Mouse (Mus musculus): Measurements from ENCODE around the gene Usp6nl.

Usp6nl gene

GRCm38 (mm10) chr2:6334011-6334410 is 11.5 kb downstream of the Usp6nl start:
- no peak for DNase-seq

DNA sequence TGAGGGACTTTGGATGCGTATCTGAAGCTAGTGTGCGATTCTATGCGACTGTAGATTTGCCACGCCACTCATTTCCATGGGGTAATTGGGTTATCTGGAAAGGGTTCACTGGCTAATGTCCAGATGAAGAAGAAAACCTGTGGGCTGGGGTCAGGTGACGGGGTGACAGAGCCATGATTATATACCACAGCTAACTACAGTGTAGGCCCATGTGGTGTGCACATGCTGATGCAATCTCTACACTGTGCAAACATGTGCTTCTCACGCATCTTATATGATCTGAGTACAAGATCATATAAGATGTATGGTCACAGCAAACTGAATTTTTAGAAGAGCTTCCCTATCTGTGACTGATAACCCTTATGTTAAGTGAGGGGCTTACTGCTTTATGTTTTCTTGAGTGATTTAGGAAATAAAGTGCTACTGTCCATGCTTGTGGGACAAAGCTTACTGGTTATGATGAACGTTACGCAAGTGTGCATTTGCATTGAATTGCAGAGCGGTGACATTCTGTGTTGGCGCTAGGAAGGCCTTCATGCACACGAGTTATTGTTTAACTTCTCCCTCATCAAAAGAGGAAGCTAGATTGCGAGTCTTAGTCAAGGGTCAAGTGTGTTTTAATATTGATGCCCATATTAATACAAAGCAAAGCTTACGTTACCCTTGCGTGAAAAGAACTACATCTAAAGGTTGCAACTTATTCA is 12.7 kb downstream of the Usp6nl start:
- DNase-seq, result no peak

DNA sequence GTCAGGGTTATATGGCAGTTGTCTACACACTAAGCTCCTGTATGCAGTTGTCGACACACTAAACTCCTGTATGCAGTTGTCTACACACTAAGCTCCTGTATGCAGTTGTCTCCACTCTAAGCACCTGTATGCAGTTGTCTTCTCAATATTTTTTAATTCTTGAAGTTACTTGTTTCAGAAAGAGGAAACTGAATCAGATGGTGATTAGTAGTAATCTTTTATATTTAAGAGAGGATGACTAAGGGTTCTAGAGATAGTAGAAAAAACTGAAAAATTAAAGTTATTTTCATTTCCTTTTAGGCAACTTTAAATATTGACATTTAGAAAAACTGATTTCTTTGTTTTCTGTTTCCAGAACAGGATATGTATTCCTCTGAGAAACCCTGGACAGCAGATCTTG is 13.5 kb downstream of the Usp6nl start:
- no peak for DNase-seq

- DNase-seq, result no peak
These were observed 14.2 kb downstream of the Usp6nl start for GRCm38 (mm10) chr2:6336649-6337048.

DNA sequence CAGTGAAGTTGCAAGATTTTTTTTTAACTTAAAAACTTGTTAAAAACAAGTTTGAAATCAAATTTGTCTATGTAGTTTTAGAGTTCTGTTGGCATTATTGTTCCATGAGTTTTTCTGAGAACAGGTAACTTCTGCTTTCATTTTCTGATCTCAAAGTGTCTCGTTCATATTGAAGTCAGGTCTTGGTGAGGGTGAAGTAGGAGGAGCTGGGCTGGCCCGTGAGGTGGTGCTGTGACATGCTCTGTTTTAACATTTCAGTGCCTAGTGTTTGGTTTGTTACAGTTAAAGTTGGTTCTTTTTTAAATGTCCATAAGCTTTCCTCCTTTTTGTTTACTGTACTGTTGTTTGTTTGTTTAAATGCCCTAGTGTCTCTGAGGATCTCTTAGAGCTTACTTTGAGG is 15.0 kb downstream of the Usp6nl start:
- no peak for DNase-seq

DNA sequence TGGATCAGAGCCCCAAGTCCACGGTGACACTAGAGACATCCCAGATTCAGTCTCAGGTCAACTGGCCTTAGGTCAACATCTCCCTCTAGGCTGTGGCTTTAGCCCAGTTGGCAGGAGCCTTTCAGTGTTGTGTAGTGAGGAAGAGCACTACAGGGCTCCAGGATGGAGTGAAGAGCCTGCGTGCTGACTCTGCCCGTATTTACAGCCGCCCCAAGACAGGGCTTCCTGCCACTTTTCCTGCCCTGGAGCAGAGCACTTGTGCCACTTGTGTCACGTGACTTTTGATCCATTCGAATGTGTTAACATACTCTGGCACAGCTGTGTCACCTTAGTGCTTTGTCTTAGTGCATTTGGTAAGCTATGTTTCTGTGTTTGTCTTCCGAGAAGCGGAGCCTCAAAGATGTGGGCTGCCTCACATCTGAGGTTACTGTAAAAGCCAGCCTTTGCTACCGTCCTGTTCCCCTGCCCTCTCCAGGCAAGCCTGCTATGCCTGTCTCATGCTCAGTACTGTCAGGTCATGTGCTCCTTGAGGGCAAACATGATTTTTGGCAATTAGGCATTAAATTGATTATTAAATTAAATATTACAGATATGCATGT is 15.7 kb downstream of the Usp6nl start:
- DNase-seq, result no peak

DNA sequence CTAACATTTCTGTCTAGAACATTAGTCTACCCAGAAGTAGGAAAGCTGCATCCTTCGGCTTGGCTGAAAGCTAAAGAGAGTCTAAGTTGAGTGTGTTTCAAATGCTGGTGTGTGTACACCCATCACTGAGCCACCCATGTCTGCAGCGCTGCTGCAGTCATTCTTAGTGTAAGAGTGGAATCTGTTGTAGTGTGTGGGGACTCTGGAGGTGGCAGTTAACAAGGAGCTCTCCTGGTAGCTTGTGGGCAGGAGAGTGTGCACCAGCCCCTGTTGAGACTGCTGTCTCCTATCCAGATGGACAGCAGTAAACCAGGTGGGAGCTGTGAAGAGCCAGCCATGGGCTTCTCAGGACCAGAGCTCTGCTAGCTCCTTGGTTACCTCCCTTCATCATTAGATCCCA is 18.0 kb downstream of the Usp6nl start:
- no peak for DNase-seq

DNA sequence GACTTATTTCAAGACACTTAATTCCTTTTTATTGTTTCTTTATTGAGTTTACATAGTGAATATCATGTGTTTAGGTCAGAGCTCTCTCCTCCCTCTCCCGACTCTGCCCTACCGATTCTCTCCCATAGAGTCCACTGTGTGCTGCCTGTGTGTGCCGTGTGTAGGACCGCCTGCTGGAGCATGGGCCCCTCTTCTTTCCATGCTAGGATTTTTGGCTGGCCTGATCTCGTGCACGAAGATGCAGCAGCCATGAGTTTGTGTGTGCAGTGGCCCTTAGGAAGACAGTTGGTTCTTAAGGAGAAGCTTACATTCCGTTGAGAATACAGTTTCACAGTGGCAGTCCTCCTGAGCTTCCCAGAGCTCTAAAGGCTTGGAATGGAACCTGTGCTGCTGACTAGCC is 19.0 kb downstream of the Usp6nl start:
- DNase-seq, result no peak

DNA sequence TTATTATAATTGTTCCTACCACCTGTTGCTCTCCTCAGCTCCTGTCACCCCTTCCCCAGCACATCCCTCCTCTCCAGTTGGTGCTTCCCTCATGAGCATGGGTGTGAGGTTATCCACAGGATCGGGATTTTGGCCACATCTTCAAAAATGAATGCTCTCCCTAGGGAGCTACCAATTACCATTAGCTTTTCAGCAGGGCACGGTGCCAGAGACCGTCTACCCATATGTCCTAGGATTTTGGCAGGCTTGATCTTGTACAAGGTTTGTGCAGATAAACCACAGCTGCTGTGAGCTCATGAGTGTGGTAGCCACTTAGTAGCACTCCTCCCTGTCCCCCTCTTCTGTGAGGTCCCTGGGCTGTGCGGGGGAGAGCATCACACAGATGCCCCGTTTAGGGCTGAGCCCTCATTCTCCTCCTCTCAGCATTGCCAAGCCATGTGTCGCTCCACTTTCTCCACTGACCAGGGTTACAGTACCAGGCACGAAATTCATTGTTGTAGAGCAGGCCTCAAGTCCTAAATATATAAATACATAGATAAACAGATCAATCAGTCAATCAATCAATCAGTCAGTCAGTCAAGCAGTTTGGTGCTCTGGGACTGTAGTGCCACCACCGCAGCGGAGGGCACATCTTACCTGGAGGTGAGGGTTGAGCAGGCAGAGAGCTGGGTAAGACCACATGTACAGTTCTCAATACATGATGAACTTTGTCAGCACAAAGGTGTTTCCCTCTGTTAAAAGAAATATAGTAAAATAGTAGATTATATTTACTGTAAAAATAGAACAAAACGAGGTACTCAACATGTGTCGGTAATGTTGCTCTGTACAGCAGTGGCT is 27.0 kb downstream of the Usp6nl start:
- DNase-seq, result peak; percentile 43 to 61

DNA sequence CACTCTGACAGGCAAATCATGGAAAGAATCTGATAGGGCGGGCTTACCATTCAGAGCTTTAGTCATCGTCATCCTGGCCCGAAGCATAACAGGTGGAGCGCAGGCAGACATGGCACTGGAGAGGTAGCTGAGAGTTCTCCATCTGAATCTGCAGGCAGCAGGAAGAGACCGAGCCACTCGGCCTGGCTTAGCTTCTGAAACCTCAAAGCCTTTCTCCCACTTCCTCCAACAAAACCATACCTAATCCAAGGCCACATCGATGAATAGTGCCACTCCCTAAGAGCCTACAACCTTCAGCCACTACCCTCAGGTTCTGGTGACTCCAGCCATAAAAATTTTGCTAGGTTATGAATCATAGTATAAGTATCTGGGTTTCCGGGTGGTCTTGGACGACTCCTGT is 27.7 kb downstream of the Usp6nl start:
- no peak for DNase-seq

DNA sequence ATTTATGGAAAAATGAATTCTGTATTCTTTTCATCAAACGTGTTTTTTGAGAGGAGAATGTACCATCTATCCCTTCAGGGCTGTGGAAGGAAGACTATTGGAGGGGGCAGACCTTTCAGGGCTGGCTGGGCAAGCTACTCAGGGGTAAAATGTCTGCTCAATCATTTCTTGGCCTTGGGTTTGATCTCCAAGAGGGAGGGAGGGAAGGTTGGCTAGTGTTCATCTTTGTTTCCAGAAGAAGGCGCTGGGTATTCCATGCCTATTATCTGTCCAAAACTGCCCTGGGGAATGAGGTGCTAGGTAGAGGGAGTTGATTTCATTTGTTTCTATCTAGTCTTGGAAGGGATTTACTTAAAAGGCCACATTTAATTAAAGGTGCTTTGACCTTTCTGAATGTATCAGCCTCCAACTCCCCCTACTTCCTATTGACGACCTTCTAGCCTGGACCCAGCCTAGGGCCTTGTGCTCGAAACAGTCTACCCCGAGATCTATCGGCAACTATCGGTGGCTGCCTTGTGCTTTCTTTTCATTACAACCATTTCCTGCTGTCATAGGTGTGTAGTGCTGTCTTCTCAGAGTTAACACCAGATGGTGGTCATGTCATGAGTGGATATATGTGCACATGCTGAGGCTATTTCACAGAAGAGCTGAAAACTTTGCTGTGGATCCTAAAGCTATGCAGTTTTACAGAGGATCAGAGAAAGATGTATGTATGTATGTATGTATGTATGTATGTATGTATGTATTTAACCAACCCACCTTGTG is 28.6 kb downstream of the Usp6nl start:
- no peak for DNase-seq

DNA sequence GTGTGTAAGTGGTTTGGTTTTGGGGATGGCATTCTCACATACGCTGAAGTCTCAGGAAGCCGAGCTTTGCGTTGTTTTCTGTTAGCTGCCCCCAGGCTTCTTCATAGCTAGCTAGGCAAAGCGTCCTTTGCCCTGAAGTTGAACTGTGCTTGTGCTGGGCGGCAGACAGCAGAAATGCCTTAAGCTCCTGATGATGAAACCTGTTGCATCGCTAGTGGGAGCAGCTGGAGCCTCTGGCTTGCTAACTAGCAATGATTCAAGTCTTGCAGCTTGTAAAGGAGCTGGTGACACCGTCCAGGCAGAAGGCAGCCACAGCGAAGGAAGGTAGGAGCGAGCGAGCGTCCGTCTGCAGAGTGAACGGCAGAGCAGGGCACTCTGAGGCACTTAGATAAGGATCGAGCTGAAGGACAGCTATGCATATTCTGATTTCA is 30.1 kb downstream of the Usp6nl start:
- no peak for DNase-seq

- DNase-seq, result no peak
These were observed 30.6 kb downstream of the Usp6nl start for GRCm38 (mm10) chr2:6353060-6353459.

DNA sequence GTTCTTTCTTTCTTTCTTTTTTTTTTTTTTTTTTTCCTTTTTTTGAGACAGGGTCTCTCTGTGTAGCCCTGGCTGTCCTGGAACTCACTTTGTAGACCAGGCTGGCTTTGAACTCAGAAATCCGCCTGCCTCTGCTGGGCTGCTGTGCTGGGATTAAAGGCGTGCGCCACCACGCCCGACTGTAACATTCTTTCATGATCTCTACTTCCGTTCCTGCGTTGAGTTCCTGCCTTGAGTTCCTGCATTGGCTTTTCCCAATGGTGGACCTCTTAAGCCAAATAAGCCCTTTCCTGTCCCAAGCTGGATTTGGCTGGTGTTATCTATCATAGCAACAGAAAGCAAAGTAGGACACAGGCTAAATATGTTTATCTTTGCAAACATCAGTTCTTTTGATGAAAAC is 34.8 kb downstream of the Usp6nl start:
- no peak for DNase-seq

GRCm38 (mm10) chr2:6359645-6360044 is 37.2 kb downstream of the Usp6nl start:
- DNase-seq, result no peak

- no peak for DNase-seq
These were observed 40.7 kb downstream of the Usp6nl start for GRCm38 (mm10) chr2:6363126-6363525.

- no peak for DNase-seq
These were observed 41.5 kb downstream of the Usp6nl start for GRCm38 (mm10) chr2:6363922-6364321.

DNA sequence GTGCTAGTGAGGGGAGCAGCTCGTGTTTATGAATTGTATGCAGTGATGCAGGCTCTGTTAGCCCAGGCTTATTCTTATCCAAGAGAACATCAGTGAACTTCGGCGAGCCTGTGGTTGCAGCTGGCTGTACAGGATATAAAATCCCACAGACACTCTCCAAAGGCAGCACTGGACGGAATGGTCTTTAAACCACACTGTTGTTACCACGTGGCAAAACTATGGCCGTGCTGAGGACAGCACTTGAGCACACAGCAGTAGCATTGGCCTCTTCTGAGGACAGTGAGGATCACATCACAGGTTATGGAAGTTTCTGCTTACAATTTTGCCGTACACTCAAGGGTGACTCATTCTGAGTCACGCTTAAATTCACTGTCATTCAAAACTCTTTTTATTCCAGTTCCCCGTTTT is 44.1 kb downstream of the Usp6nl start:
- DNase-seq, result no peak

DNA sequence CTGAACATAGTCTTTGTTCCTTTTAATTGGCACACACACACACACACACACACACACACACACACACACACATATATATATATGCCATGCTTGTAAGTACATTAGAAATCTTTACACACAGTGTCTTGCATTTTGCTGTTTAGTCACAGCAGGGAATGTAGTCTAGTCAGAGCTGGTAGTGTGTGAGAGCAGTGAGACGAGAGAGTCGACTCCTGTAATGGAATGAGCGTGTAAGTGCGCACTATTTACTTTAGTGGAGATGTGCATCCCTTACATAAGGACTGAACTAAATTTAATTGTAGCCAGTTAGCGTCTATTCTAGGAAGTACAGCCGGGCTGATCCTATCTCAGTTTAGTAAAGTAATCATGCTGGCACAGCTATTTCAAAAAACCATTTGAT is 44.5 kb downstream of the Usp6nl start:
- DNase-seq, result no peak

- no peak for DNase-seq
These were observed 45.0 kb downstream of the Usp6nl start for GRCm38 (mm10) chr2:6367497-6367896.

DNA sequence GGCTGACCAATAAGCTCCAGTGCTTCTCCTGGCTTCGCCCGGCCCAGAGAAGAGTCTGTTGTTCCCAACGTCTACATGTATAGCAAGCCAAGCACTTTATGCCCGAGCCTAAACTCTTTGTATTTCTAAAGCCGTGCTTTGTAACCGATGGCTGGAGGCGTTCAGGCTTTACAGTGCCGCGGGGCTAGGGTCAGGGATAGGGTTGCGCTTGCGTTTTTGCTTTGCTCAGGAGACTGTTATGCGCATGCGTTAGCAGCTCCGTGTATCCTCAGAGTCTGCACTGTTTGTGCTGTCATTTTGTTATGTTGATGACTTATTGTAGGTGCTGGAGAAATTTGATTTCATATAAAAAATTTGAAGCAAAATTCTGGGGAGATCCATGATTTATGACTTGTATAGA is 51.7 kb downstream of the Usp6nl start:
- DNase-seq, result no peak

DNA sequence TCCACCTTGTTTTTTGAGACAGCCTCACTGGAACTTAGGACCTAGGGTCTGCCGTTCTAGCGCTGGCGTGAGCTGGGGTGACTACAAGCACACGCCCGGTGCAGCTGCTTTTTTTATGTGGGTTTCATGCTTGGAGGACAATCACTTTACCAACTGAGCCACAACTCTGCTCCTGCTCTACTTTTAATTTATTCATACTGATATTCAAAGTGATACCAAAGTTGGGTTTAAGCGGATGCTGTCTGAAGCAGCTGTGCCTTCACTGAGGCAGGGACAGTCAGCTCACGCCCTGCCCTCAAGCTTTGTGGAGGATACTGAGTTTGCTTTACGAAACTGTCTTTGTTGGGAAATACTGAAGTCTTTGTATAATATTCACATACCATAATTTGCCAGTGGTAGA is 53.6 kb downstream of the Usp6nl start:
- DNase-seq, result no peak

- DNase-seq, result no peak
These were observed 54.5 kb downstream of the Usp6nl start for GRCm38 (mm10) chr2:6376941-6377340.
